Mouse (Mus musculus): ENCODE measurements at regions not wholly inside any gene's neighbourhood (a gene's known extent, or its start where the extent isn't known, plus 50 kb on each side); places are given as distances from the start of the nearest gene placed in this dataset.

GRCm38 (mm10) chr12:26244701-26245100 is 170.4 kb downstream of the Rnf144a start:
- no peak for DNase-seq (ENCODE audit: low spot score in 2 of 2)

- DNase-seq (ENCODE audit: low spot score in 2 of 2): peak in 1 of 2 experiments; percentile 36
Observed at GRCm38 (mm10) chr12:26227557-26228020, 187.5 kb downstream of the Rnf144a start.

- peak; percentile 19 to 77 for DNase-seq (ENCODE audit: low spot score in 2 of 2)
Observed at GRCm38 (mm10) chr12:26226363-26226762, 188.7 kb downstream of the Rnf144a start.

GRCm38 (mm10) chr12:26212447-26212846 is 202.6 kb downstream of the Rnf144a start:
- no peak for DNase-seq (ENCODE audit: low spot score in 2 of 2)

- peak in 1 of 2 experiments; percentile 40 for DNase-seq (ENCODE audit: low spot score in 2 of 2)
Observed at GRCm38 (mm10) chr12:26211423-26211822, 203.6 kb downstream of the Rnf144a start.

- no peak for DNase-seq (ENCODE audit: low spot score in 2 of 2)
Observed at GRCm38 (mm10) chr12:26206751-26207150, 208.3 kb downstream of the Rnf144a start.

- no peak for DNase-seq (ENCODE audit: low spot score in 2 of 2)
Observed at GRCm38 (mm10) chr12:26206036-26206435, 209.0 kb downstream of the Rnf144a start.

GRCm38 (mm10) chr12:26191982-26192576 is 223.0 kb downstream of the Rnf144a start:
- no peak for DNase-seq (ENCODE audit: low spot score in 2 of 2)

- DNase-seq (ENCODE audit: low spot score in 2 of 2): peak; percentile 54 to 88
Observed at GRCm38 (mm10) chr12:26191268-26191981, 223.6 kb downstream of the Rnf144a start.

GRCm38 (mm10) chr12:26188996-26189395 is 226.1 kb downstream of the Rnf144a start:
- no peak for DNase-seq (ENCODE audit: low spot score in 2 of 2)

- no peak for DNase-seq (ENCODE audit: low spot score in 2 of 2)
Observed at GRCm38 (mm10) chr12:26187091-26187862, 227.8 kb downstream of the Rnf144a start.

- no peak for DNase-seq (ENCODE audit: low spot score in 2 of 2)
Observed at GRCm38 (mm10) chr12:26184701-26185460, 230.2 kb downstream of the Rnf144a start.

- DNase-seq (ENCODE audit: low spot score in 2 of 2): no peak
Observed at GRCm38 (mm10) chr12:26183021-26183420, 232.0 kb downstream of the Rnf144a start.

- peak in 1 of 2 experiments; percentile 33 for DNase-seq (ENCODE audit: low spot score in 2 of 2)
Observed at GRCm38 (mm10) chr12:26180846-26181245, 234.2 kb downstream of the Rnf144a start.

- peak in 1 of 2 experiments; percentile 66 for DNase-seq (ENCODE audit: low spot score in 2 of 2)
Observed at GRCm38 (mm10) chr12:26176231-26176662, 238.8 kb downstream of the Rnf144a start.

- DNase-seq (ENCODE audit: low spot score in 2 of 2): no peak
Observed at GRCm38 (mm10) chr12:26163416-26163815, 251.6 kb downstream of the Rnf144a start.

- DNase-seq (ENCODE audit: low spot score in 2 of 2): no peak
Observed at GRCm38 (mm10) chr12:26160861-26161615, 254.0 kb downstream of the Rnf144a start.

GRCm38 (mm10) chr12:26152992-26153391 is 262.1 kb downstream of the Rnf144a start:
- DNase-seq (ENCODE audit: low spot score in 2 of 2): no peak

GRCm38 (mm10) chr12:26146336-26146735 is 268.7 kb downstream of the Rnf144a start:
- no peak for DNase-seq (ENCODE audit: low spot score in 2 of 2)

GRCm38 (mm10) chr12:26145085-26145714 is 269.9 kb downstream of the Rnf144a start:
- no peak for DNase-seq (ENCODE audit: low spot score in 2 of 2)

Data from layer of hippocampus, adult 18-20 months (tissue).